Mouse (Mus musculus) embryonic facial prominence, embryonic 11.5 days (tissue): ENCODE measurements at regions not wholly inside any gene's neighbourhood (a gene's known extent, or its start where the extent isn't known, plus 50 kb on each side); places are given as distances from the start of the nearest gene placed in this dataset.

ENCODE experiments used
- ATAC-seq: fragments of 200-750 bp; cut with Nextera tagmentation; replicated peaks from 2 replicates; pipeline ENCODE4 v1.8.0; 2017; ENCODE audit warnings: low read depth; ENCODE audit not compliant: insufficient number of reproducible peaks, low FRiP score, low TSS enrichment
- DNase-seq: peaks from one replicate; pipeline ENCODE4 v3.0.0-alpha.2; 2015; ENCODE audit warnings: low spot score
- H3K27ac ChIP-seq: fragments of 300-500 bp; sonication (generic); replicated peaks from 2 replicates; pipeline ENCODE4 v1.5.1; 2014; ENCODE audit warnings: mild to moderate bottlenecking, low read depth, low read length, control low read depth
- H3K27me3 ChIP-seq: fragments of 300-500 bp; sonication (generic); 2 replicates; pipeline ENCODE4 v1.6.1; 2014; ENCODE audit warnings: mild to moderate bottlenecking, low read length, moderate library complexity, mixed read lengths; ENCODE audit not compliant: control insufficient read depth, insufficient read depth
- H3K36me3 ChIP-seq: fragments of 300-500 bp; sonication (generic); replicated peaks from 2 replicates; pipeline ENCODE4 v1.6.1; 2014; ENCODE audit warnings: low read depth, mild to moderate bottlenecking, low read length, moderate library complexity, mixed read lengths; ENCODE audit not compliant: control insufficient read depth, insufficient read depth
- H3K4me1 ChIP-seq: fragments of 300-500 bp; sonication (generic); 2 replicates; pipeline ENCODE4 v1.6.1; 2014; ENCODE audit warnings: low read length, mixed read lengths; ENCODE audit not compliant: control insufficient read depth, insufficient read depth
- H3K4me2 ChIP-seq: fragments of 300-500 bp; sonication (generic); 2 replicates; pipeline ENCODE4 v1.6.1; 2014; ENCODE audit warnings: low read depth, mild to moderate bottlenecking, control low read depth, low read length, moderate library complexity
- H3K4me3 ChIP-seq: fragments of 300-500 bp; sonication (generic); 2 replicates; pipeline ENCODE4 v1.5.1; 2014; ENCODE audit warnings: low read depth, low read length, control low read depth
- H3K9ac ChIP-seq: fragments of 300-500 bp; sonication (generic); replicated peaks from 2 replicates; pipeline ENCODE4 v1.6.1; 2014; ENCODE audit warnings: mild to moderate bottlenecking, control low read depth, low read length
- H3K9me3 ChIP-seq: fragments of 300-500 bp; sonication (generic); replicated peaks from 2 replicates; pipeline ENCODE4 v1.6.1; 2016; ENCODE audit warnings: mild to moderate bottlenecking, low read length, inconsistent platforms, mixed read lengths; ENCODE audit not compliant: control insufficient read depth
- WGBS: fragments of 180-500 bp; shearing (Covaris S2); extraction: QIAGEN DNeasy Blood & Tissue Kit; methylation state at CpG from one replicate; pipeline ENCODE4 v1.1.7; 2014; 5-methylcytosine and 5-hydroxymethylcytosine counted together

- H3K4me1 ChIP-seq, result no peaks in the 10 kb centered on the region; the same call in 1 of the 2 replicates
- H3K27me3 ChIP-seq, result no peaks in the 10 kb centered on the region
- H3K36me3 ChIP-seq, result no peaks in the 10 kb centered on the region
- no peaks in the 10 kb centered on the region for H3K9me3 ChIP-seq
- WGBS, result 49% methylated on average over 4 of the region's 4 CpGs
- no peak overlapping the region for H3K27ac ChIP-seq
- no peak overlapping the region for H3K4me3 ChIP-seq
- H3K9ac ChIP-seq, result no peak overlapping the region
- no peak for DNase-seq
- no peak overlapping the region for H3K4me2 ChIP-seq
- no peak for ATAC-seq
These were observed 276.8 kb upstream of the Tas2r119 start for GRCm38 (mm10) chr15:31900325-31900724.

GRCm38 (mm10) chr15:31908432-31908831, 268.7 kb upstream of the Tas2r119 start:
- Histone ChIP-seq H3K9me3 (no peaks in the 10 kb centered on the region), H3K36me3 (no peaks in the 10 kb centered on the region), H3K4me2 (no peak overlapping the region), H3K4me1 (no peaks in the 10 kb centered on the region), H3K9ac (no peak overlapping the region), H3K27ac (no peak overlapping the region), H3K4me3 (no peak overlapping the region), H3K27me3 (no peaks in the 10 kb centered on the region)
- ATAC-seq (no peak), DNase-seq (no peak)
- 91% methylated on average over 9 of the region's 9 CpGs for WGBS

- 90% methylated on average over 3 of the region's 3 CpGs for WGBS
- no peak overlapping the region for H3K9ac ChIP-seq
- no peak overlapping the region for H3K27ac ChIP-seq
- H3K27me3 ChIP-seq, result no peaks in the 10 kb centered on the region
- ATAC-seq (no peak), DNase-seq (no peak)
- no peak overlapping the region for H3K4me3 ChIP-seq
- H3K4me1 ChIP-seq, result no peaks in the 10 kb centered on the region
- no peaks in the 10 kb centered on the region for H3K36me3 ChIP-seq
- no peak overlapping the region for H3K4me2 ChIP-seq
- H3K9me3 ChIP-seq, result no peaks in the 10 kb centered on the region
These were observed 265.1 kb upstream of the Tas2r119 start for GRCm38 (mm10) chr15:31911978-31912377.

DNA sequence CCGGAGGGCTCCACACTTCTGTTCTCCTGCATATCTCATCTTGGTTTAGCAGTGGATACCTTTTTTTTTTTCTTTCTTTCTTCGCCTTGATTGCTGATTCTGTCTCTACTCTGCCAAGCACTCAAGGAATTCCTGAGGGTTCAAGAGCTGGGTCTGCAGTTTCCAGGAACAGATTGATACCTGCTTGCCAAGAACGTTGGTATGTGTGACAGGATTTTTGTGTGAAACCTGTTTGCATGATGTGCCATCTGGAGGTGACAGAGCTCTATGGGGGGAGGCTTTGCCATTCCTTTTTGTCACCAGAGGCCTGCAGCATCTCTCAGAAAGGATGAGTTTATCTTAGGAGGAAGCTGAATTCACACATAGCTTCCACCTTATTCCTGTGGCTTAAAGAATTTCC, 255.6 kb upstream of the Tas2r119 start:
- ATAC-seq, result no peak
- Histone ChIP-seq H3K4me1 (no peaks in the 10 kb centered on the region), H3K27me3 (no peaks in the 10 kb centered on the region), H3K9ac (no peak overlapping the region), H3K4me2 (no peak overlapping the region), H3K4me3 (no peak overlapping the region), H3K9me3 (no peaks in the 10 kb centered on the region), H3K36me3 (no peaks in the 10 kb centered on the region), H3K27ac (no peak overlapping the region)
- 78% methylated on average over 3 of the region's 3 CpGs for WGBS
- DNase-seq, result no peak

GRCm38 (mm10) chr15:31960301-31960700, 216.8 kb upstream of the Tas2r119 start:
- H3K27me3 ChIP-seq, result no peaks in the 10 kb centered on the region
- H3K9ac ChIP-seq, result no peak overlapping the region
- no peak for DNase-seq
- no peak overlapping the region for H3K27ac ChIP-seq
- ATAC-seq, result no peak
- WGBS, result 88% methylated on average over 4 of the region's 4 CpGs
- no peak overlapping the region for H3K4me3 ChIP-seq
- no peaks in the 10 kb centered on the region for H3K9me3 ChIP-seq
- no peak overlapping the region for H3K4me2 ChIP-seq
- no peaks in the 10 kb centered on the region for H3K4me1 ChIP-seq
- H3K36me3 ChIP-seq, result no peaks in the 10 kb centered on the region

GRCm38 (mm10) chr15:31961963-31962362, 215.1 kb upstream of the Tas2r119 start:
- DNase-seq, result no peak
- H3K27ac ChIP-seq, result no peak overlapping the region
- no peak overlapping the region for H3K4me2 ChIP-seq
- WGBS, result 59% methylated on average over 2 of the region's 2 CpGs
- no peak for ATAC-seq
- no peaks in the 10 kb centered on the region for H3K4me1 ChIP-seq
- H3K9me3 ChIP-seq, result no peaks in the 10 kb centered on the region
- H3K4me3 ChIP-seq, result no peak overlapping the region
- no peaks in the 10 kb centered on the region for H3K27me3 ChIP-seq
- H3K9ac ChIP-seq, result no peak overlapping the region
- no peaks in the 10 kb centered on the region for H3K36me3 ChIP-seq

GRCm38 (mm10) chr15:31964911-31965310, 212.2 kb upstream of the Tas2r119 start:
- H3K4me3 ChIP-seq, result no peak overlapping the region
- 96% methylated on average over 6 of the region's 6 CpGs for WGBS
- no peak overlapping the region for H3K9ac ChIP-seq
- no peaks in the 10 kb centered on the region for H3K27me3 ChIP-seq
- H3K4me2 ChIP-seq, result no peak overlapping the region
- no peak for ATAC-seq
- no peaks in the 10 kb centered on the region for H3K9me3 ChIP-seq
- H3K4me1 ChIP-seq, result no peaks in the 10 kb centered on the region
- no peak for DNase-seq
- H3K27ac ChIP-seq, result no peak overlapping the region
- no peaks in the 10 kb centered on the region for H3K36me3 ChIP-seq

- H3K27me3 ChIP-seq, result no peaks in the 10 kb centered on the region
- 92% methylated on average over 4 of the region's 4 CpGs for WGBS
- H3K9me3 ChIP-seq, result no peaks in the 10 kb centered on the region
- no peak overlapping the region for H3K27ac ChIP-seq
- no peak overlapping the region for H3K9ac ChIP-seq
- H3K4me1 ChIP-seq, result no peaks in the 10 kb centered on the region
- H3K36me3 ChIP-seq, result no peaks in the 10 kb centered on the region
- no peak overlapping the region for H3K4me3 ChIP-seq
- no peak for ATAC-seq
- no peak overlapping the region for H3K4me2 ChIP-seq
- DNase-seq, result no peak
These were observed 211.5 kb upstream of the Tas2r119 start for GRCm38 (mm10) chr15:31965542-31965941.
